Mouse (Mus musculus): Measurements from ENCODE around the gene Sox10. TPM values are rescaled to one million over a fixed set of nuclear protein-coding genes. Genes with fewer than 3 reads are reported as not detected.

The Sox10 gene
- polyA plus RNA-seq, 1 experiment from 2014 or later = 0.25 TPM

GRCm38 (mm10) chr15:79148533-79148932, 16.5 kb downstream of the Sox10 start:
- Histone ChIP-seq H3K4me1 (replicated peaks; ENCODE audit: insufficient read depth, low read length) (no peaks in the 10 kb centered on the region), H3K4me3 (replicated peaks; ENCODE audit: low read depth, low read length) (no peak overlapping the region), H3K27me3 (ENCODE audit: insufficient read depth, low read length) (no peaks in the 10 kb centered on the region), H3K9ac (ENCODE audit: low read depth, low read length) (no peak overlapping the region), H3K9me3 (replicated peaks; ENCODE audit: low read length) (no peaks in the 10 kb centered on the region), H3K4me2 (ENCODE audit: low read length) (no peak overlapping the region), H3K27ac (no peak overlapping the region), H3K36me3 (ENCODE audit: insufficient read depth, low read length) (peaks cover 57% of the 10 kb centered on the region)
- TF ChIP-seq CTCF (IDR thresholded peaks at IDR 0.05; ENCODE audit: low read depth) = peak; percentile 94
- 45% methylated on average over 7 of the region's 7 CpGs for WGBS
- peak; percentile 89 for DNase-seq (ENCODE audit: low spot score)
- peak; percentile 43; the same call in 1 of the 2 replicates for ATAC-seq (replicated peaks; ENCODE audit: low FRiP score, low read depth)

GRCm38 (mm10) chr15:79145522-79145921, 19.5 kb downstream of the Sox10 start:
- no peaks in the 10 kb centered on the region for H3K9me3 ChIP-seq (replicated peaks; ENCODE audit: low read length)
- 92% methylated on average over 7 of the region's 7 CpGs for WGBS
- no peak overlapping the region for H3K27ac ChIP-seq
- H3K4me3 ChIP-seq (replicated peaks; ENCODE audit: low read depth, low read length) = no peak overlapping the region
- peaks cover 4% of the 10 kb centered on the region; the same call in 1 of the 2 replicates for H3K4me1 ChIP-seq (replicated peaks; ENCODE audit: insufficient read depth, low read length)
- no peak overlapping the region for H3K4me2 ChIP-seq (ENCODE audit: low read length)
- H3K27me3 ChIP-seq (ENCODE audit: insufficient read depth, low read length) = no peaks in the 10 kb centered on the region
- TF ChIP-seq CTCF (IDR thresholded peaks at IDR 0.05; ENCODE audit: low read depth) = no peak
- no peak overlapping the region for H3K9ac ChIP-seq (ENCODE audit: low read depth, low read length)
- DNase-seq (ENCODE audit: low spot score) (no peak), ATAC-seq (replicated peaks; ENCODE audit: low FRiP score, low read depth) (no peak)
- peaks cover 42% of the 10 kb centered on the region for H3K36me3 ChIP-seq (ENCODE audit: insufficient read depth, low read length)

- no peak for DNase-seq (ENCODE audit: low spot score)
These were observed 21.0 kb downstream of the Sox10 start for GRCm38 (mm10) chr15:79144021-79144420.

GRCm38 (mm10) chr15:79143316-79143715, 21.7 kb downstream of the Sox10 start:
- H3K27me3 ChIP-seq (ENCODE audit: insufficient read depth, low read length) = no peaks in the 10 kb centered on the region
- WGBS = 81% methylated on average over 12 of the region's 12 CpGs
- TF ChIP-seq CTCF (IDR thresholded peaks at IDR 0.05; ENCODE audit: low read depth) = no peak
- no peaks in the 10 kb centered on the region for H3K9me3 ChIP-seq (replicated peaks; ENCODE audit: low read length)
- H3K27ac ChIP-seq = no peak overlapping the region
- no peak for ATAC-seq (replicated peaks; ENCODE audit: low FRiP score, low read depth)
- H3K4me1 ChIP-seq (replicated peaks; ENCODE audit: insufficient read depth, low read length) = peaks cover 7% of the 10 kb centered on the region; the same call in 1 of the 2 replicates
- peaks cover 29% of the 10 kb centered on the region for H3K36me3 ChIP-seq (ENCODE audit: insufficient read depth, low read length)
- DNase-seq (ENCODE audit: low spot score) = no peak
- no peak overlapping the region for H3K9ac ChIP-seq (ENCODE audit: low read depth, low read length)
- H3K4me3 ChIP-seq (replicated peaks; ENCODE audit: low read depth, low read length) = no peak overlapping the region
- H3K4me2 ChIP-seq (ENCODE audit: low read length) = no peak overlapping the region

More at GRCm38 (mm10) chr15:79144021-79144420, 21.0 kb downstream of the Sox10 start:
- no peak for ATAC-seq (replicated peaks; ENCODE audit: low FRiP score, low read depth)
- no peak overlapping the region for H3K9ac ChIP-seq (ENCODE audit: low read depth, low read length)
- no peak overlapping the region for H3K4me2 ChIP-seq (ENCODE audit: low read length)
- H3K36me3 ChIP-seq (ENCODE audit: insufficient read depth, low read length) = peaks cover 34% of the 10 kb centered on the region
- H3K27me3 ChIP-seq (ENCODE audit: insufficient read depth, low read length) = no peaks in the 10 kb centered on the region
- H3K9me3 ChIP-seq (replicated peaks; ENCODE audit: low read length) = no peaks in the 10 kb centered on the region
- peaks cover 7% of the 10 kb centered on the region; the same call in 1 of the 2 replicates for H3K4me1 ChIP-seq (replicated peaks; ENCODE audit: insufficient read depth, low read length)
- no peak overlapping the region for H3K4me3 ChIP-seq (replicated peaks; ENCODE audit: low read depth, low read length)
- TF ChIP-seq CTCF (IDR thresholded peaks at IDR 0.05; ENCODE audit: low read depth) = no peak
- WGBS = 57% methylated on average over 8 of the region's 8 CpGs
- H3K27ac ChIP-seq = no peak overlapping the region

GRCm38 (mm10) chr15:79141566-79141917, 23.5 kb downstream of the Sox10 start:
- Histone ChIP-seq H3K36me3 (ENCODE audit: insufficient read depth, low read length) (peaks cover 16% of the 10 kb centered on the region), H3K9ac (ENCODE audit: low read depth, low read length) (peak overlapping the region; percentile 74), H3K4me2 (ENCODE audit: low read length) (peak overlapping the region; percentile 84), H3K4me1 (replicated peaks; ENCODE audit: insufficient read depth, low read length) (peaks cover 7% of the 10 kb centered on the region; the same call in 1 of the 2 replicates), H3K27ac (no peak overlapping the region), H3K4me3 (replicated peaks; ENCODE audit: low read depth, low read length) (peak overlapping the region; percentile 79), H3K27me3 (ENCODE audit: insufficient read depth, low read length) (no peaks in the 10 kb centered on the region), H3K9me3 (replicated peaks; ENCODE audit: low read length) (no peaks in the 10 kb centered on the region)
- peak; percentile 3; the same call in 1 of the 2 replicates for ATAC-seq (replicated peaks; ENCODE audit: low FRiP score, low read depth)
- 2% methylated on average over 7 of the region's 7 CpGs for WGBS
- no peak for TF ChIP-seq CTCF (IDR thresholded peaks at IDR 0.05; ENCODE audit: low read depth)
- DNase-seq (ENCODE audit: low spot score) = no peak

GRCm38 (mm10) chr15:79140866-79141565, 24.0 kb downstream of the Sox10 start, which contains the start of the genes Polr2f and 1700088E04Rik:
Polr2f (plus strand) TSS chr15:79141009.
1700088E04Rik (minus strand) TSS chr15:79141253.
- H3K27me3 ChIP-seq (ENCODE audit: insufficient read depth, low read length) = no peaks in the 10 kb centered on the region
- peak; percentile 80 for ATAC-seq (replicated peaks; ENCODE audit: low FRiP score, low read depth)
- H3K4me1 ChIP-seq (replicated peaks; ENCODE audit: insufficient read depth, low read length) = peaks cover 7% of the 10 kb centered on the region; the same call in 1 of the 2 replicates
- no peaks in the 10 kb centered on the region for H3K9me3 ChIP-seq (replicated peaks; ENCODE audit: low read length)
- WGBS = under 1% methylated on average over 57 of the region's 57 CpGs
- no peak for TF ChIP-seq CTCF (IDR thresholded peaks at IDR 0.05; ENCODE audit: low read depth)
- peak; percentile 96 for DNase-seq (ENCODE audit: low spot score)
- peak within 1 kb of the TSS; percentile 84 for H3K4me2 ChIP-seq (ENCODE audit: low read length)
- peak within 1 kb of the TSS; percentile 74 for H3K9ac ChIP-seq (ENCODE audit: low read depth, low read length)
- H3K36me3 ChIP-seq (ENCODE audit: insufficient read depth, low read length) = peaks cover 14% of the 10 kb centered on the region
- H3K27ac ChIP-seq = no peak within 1 kb of the TSS
- peak within 1 kb of the TSS; percentile 79 for H3K4me3 ChIP-seq (replicated peaks; ENCODE audit: low read depth, low read length)

Data from kidney, postnatal 0 days (tissue).